Mouse (Mus musculus) CH12.LX (cell line): ENCODE data around the gene Milr1. TPM values are rescaled to one million over a fixed set of nuclear protein-coding genes. Genes with fewer than 3 reads are reported as not detected.

Experiments used
- DNase-seq: peaks from one replicate; pipeline ENCODE4 v3.0.0-alpha.2; 2013; ENCODE audit errors: extremely low read depth
- H3K27ac ChIP-seq: 2 replicates; pipeline ENCODE4 v1.5.1; 2012; ENCODE audit warnings: low read depth, mild to moderate bottlenecking, control low read depth, moderate library complexity; ENCODE audit not compliant: insufficient read depth
- H3K27me3 ChIP-seq: replicated peaks from 2 replicates; pipeline ENCODE3; 2012; ENCODE audit warnings: inconsistent platforms
- H3K36me3 ChIP-seq, 2 experiments: replicated peaks in 1 of 2; 2 replicates each; pipeline versions ENCODE3 to v1.6.1; 2012; ENCODE audit warnings: inconsistent platforms in 1 of 2, low read length in 1 of 2, mild to moderate bottlenecking in 1 of 2, mixed read lengths in 1 of 2, moderate library complexity in 1 of 2; ENCODE audit not compliant: control insufficient read depth in 1 of 2, insufficient read depth in 1 of 2
- H3K4me1 ChIP-seq, 2 experiments: 2 replicates each; pipeline ENCODE4 v1.6.1; 2012; ENCODE audit warnings: inconsistent platforms in 1 of 2, moderate library complexity in 1 of 2; ENCODE audit not compliant: insufficient read depth in 2 of 2, control insufficient read depth in 1 of 2
- H3K4me2 ChIP-seq: 2 replicates; pipeline ENCODE4 v1.6.1; 2012; ENCODE audit warnings: low read depth, mild to moderate bottlenecking, control low read depth; ENCODE audit not compliant: poor library complexity, insufficient read depth, severe bottlenecking
- H3K4me3 ChIP-seq, 3 experiments: fragments of 150-350 bp in 1 of 3; sonication (generic) in 1 of 3; replicated peaks in 1 of 3; 2 replicates each; pipeline versions ENCODE3 to v1.5.1; 2011 to 2012; ENCODE audit warnings: low read depth in 2 of 3, low read length in 2 of 3, mild to moderate bottlenecking in 2 of 3, moderate library complexity in 2 of 3, control low read depth in 1 of 3, improper control_type of control experiment in 1 of 3, inconsistent platforms in 1 of 3, mixed read lengths in 1 of 3; ENCODE audit not compliant: poor library complexity in 1 of 3
- H3K79me2 ChIP-seq: replicated peaks from 2 replicates; pipeline ENCODE4 v1.6.1; 2012; ENCODE audit warnings: mild to moderate bottlenecking, moderate library complexity; ENCODE audit not compliant: control insufficient read depth, poor library complexity, insufficient read depth, severe bottlenecking; ENCODE audit errors: extremely low read depth
- H3K9ac ChIP-seq: 2 replicates; pipeline ENCODE4 v1.6.1; 2012; ENCODE audit warnings: low read depth, mild to moderate bottlenecking, control low read depth, moderate library complexity; ENCODE audit not compliant: insufficient read depth
- H3K9me3 ChIP-seq: replicated peaks from 2 replicates; pipeline ENCODE3; 2012; ENCODE audit warnings: low read length, inconsistent platforms, mixed read lengths
- BHLHE40 ChIP-seq: IDR thresholded peaks from 2 replicates; pipeline ENCODE4 v1.6.1; 2011; ENCODE audit warnings: mild to moderate bottlenecking, low read depth, low read length, improper control_type of control experiment
- CHD2 ChIP-seq: IDR thresholded peaks from 2 replicates; pipeline ENCODE4 v1.6.1; 2011; ENCODE audit warnings: low read length, improper control_type of control experiment
- CTCF ChIP-seq, 2 experiments: IDR thresholded peaks in 1 of 2; conservative IDR thresholded peaks in 1 of 2; 2 replicates each; pipeline ENCODE4 v1.5.1; 2011 to 2012; ENCODE audit warnings: low read depth in 2 of 2, low read length in 2 of 2, improper control_type of control experiment in 1 of 2, inconsistent platforms in 1 of 2, mild to moderate bottlenecking in 1 of 2, moderate library complexity in 1 of 2
- E2F4 ChIP-seq: IDR thresholded peaks from 2 replicates; pipeline ENCODE4 v1.6.1; 2011; ENCODE audit warnings: low read depth, low read length, improper control_type of control experiment; ENCODE audit not compliant: insufficient replicate concordance
- ELF1 ChIP-seq: IDR thresholded peaks from 2 replicates; pipeline ENCODE4 v1.6.1; 2014; ENCODE audit warnings: low read depth, mild to moderate bottlenecking, inconsistent platforms, low read length, improper control_type of control experiment
- EP300 ChIP-seq: IDR thresholded peaks from 2 replicates; pipeline ENCODE4 v1.6.1; 2011; ENCODE audit warnings: low read length, improper control_type of control experiment
- ETS1 ChIP-seq: conservative IDR thresholded peaks from 2 replicates; pipeline ENCODE4 v1.6.1; 2012; ENCODE audit warnings: low read depth, mild to moderate bottlenecking, inconsistent platforms, low read length, improper control_type of control experiment, moderate library complexity
- HCFC1 ChIP-seq: IDR thresholded peaks from 2 replicates; pipeline ENCODE4 v1.6.1; 2012; ENCODE audit warnings: low read depth, mild to moderate bottlenecking, inconsistent platforms, low read length, improper control_type of control experiment
- JUND ChIP-seq: conservative IDR thresholded peaks from 2 replicates; pipeline ENCODE4 v1.6.1; 2011; ENCODE audit warnings: low read depth, low read length, improper control_type of control experiment
- KAT2A ChIP-seq: IDR thresholded peaks from 2 replicates; pipeline ENCODE4 v1.6.1; 2012; ENCODE audit warnings: low read length, improper control_type of control experiment, inconsistent platforms; ENCODE audit not compliant: insufficient replicate concordance
- MAFK ChIP-seq: IDR thresholded peaks from 2 replicates; pipeline ENCODE4 v1.6.1; 2011; ENCODE audit warnings: low read length, improper control_type of control experiment; ENCODE audit not compliant: insufficient replicate concordance
- MAZ ChIP-seq: IDR thresholded peaks from 2 replicates; pipeline ENCODE4 v1.6.1; 2012; ENCODE audit warnings: low read depth, mild to moderate bottlenecking, inconsistent platforms, low read length, improper control_type of control experiment, moderate library complexity
- MEF2A ChIP-seq: IDR thresholded peaks from 2 replicates; pipeline ENCODE4 v1.6.1; 2014; ENCODE audit warnings: low read depth, mild to moderate bottlenecking, inconsistent platforms, low read length, improper control_type of control experiment, borderline replicate concordance
- MXI1 ChIP-seq: IDR thresholded peaks from 2 replicates; pipeline ENCODE4 v1.6.1; 2011; ENCODE audit warnings: mild to moderate bottlenecking, low read depth, low read length, improper control_type of control experiment
- MYC ChIP-seq: IDR thresholded peaks from 2 replicates; pipeline ENCODE4 v1.6.1; 2011; ENCODE audit warnings: low read depth, mild to moderate bottlenecking, improper control_type of control experiment, low read length
- NRF1 ChIP-seq: IDR thresholded peaks from 2 replicates; pipeline ENCODE4 v1.6.1; 2014; ENCODE audit warnings: low read depth, mild to moderate bottlenecking, inconsistent platforms, low read length, improper control_type of control experiment, moderate library complexity
- PAX5 ChIP-seq: IDR thresholded peaks from 2 replicates; pipeline ENCODE4 v1.6.1; 2012; ENCODE audit warnings: low read length, inconsistent platforms, mixed read lengths
- RAD21 ChIP-seq: IDR thresholded peaks from 2 replicates; pipeline ENCODE4 v1.6.1; 2011; ENCODE audit warnings: low read depth, mild to moderate bottlenecking, low read length, improper control_type of control experiment, moderate library complexity
- SMC3 ChIP-seq: IDR thresholded peaks from 2 replicates; pipeline ENCODE4 v1.6.1; 2011; ENCODE audit warnings: low read depth, low read length, improper control_type of control experiment
- TBP ChIP-seq: conservative IDR thresholded peaks from 2 replicates; pipeline ENCODE4 v1.6.1; 2011; ENCODE audit warnings: low read depth, low read length, improper control_type of control experiment
- TCF12 ChIP-seq: IDR thresholded peaks from 2 replicates; pipeline ENCODE4 v1.6.1; 2014; ENCODE audit warnings: low read depth, mild to moderate bottlenecking, inconsistent platforms, low read length, improper control_type of control experiment
- UBTF ChIP-seq: IDR thresholded peaks from 2 replicates; pipeline ENCODE4 v1.6.1; 2012; ENCODE audit warnings: low read depth, mild to moderate bottlenecking, inconsistent platforms, low read length, improper control_type of control experiment, moderate library complexity
- USF1 ChIP-seq: IDR thresholded peaks from 2 replicates; pipeline ENCODE4 v1.6.1; 2014; ENCODE audit warnings: low read depth, mild to moderate bottlenecking, inconsistent platforms, low read length, improper control_type of control experiment
- ZC3H11A ChIP-seq: IDR thresholded peaks from 2 replicates; pipeline ENCODE4 v1.6.1; 2012; ENCODE audit warnings: low read depth, mild to moderate bottlenecking, inconsistent platforms, low read length, improper control_type of control experiment
- ZKSCAN1 ChIP-seq: IDR thresholded peaks from 2 replicates; pipeline ENCODE4 v1.6.1; 2012; ENCODE audit warnings: low read depth, inconsistent platforms, low read length, improper control_type of control experiment, borderline replicate concordance
- ZMIZ1 ChIP-seq: IDR thresholded peaks from 2 replicates; pipeline ENCODE4 v1.6.1; 2012; ENCODE audit warnings: low read depth, mild to moderate bottlenecking, inconsistent platforms, low read length, improper control_type of control experiment
- ZNF384 ChIP-seq: IDR thresholded peaks from 2 replicates; pipeline ENCODE4 v1.6.1; 2012; ENCODE audit warnings: low read depth, low read length, improper control_type of control experiment, inconsistent platforms
- dilution Hi-C: fragments of 300-500 bp; cut with MboI; formaldehyde crosslinking; loops from 2 replicates; pipeline ENCODE4 v1.14.3; 2020; ENCODE audit warnings: low sequenced_read_pairs; ENCODE audit not compliant: extremely low pct_unique_long_range_greater_than_20kb, extremely low pct_ligation_motif_present
- in situ Hi-C: fragments of 300-500 bp; cut with MboI; formaldehyde crosslinking; loops from 3 replicates; pipeline ENCODE4 v1.14.3; 2019; ENCODE audit warnings: low sequenced_read_pairs, low pct_ligation_motif_present, low pct_unique_long_range_greater_than_20kb, mixed read lengths
- polyA plus RNA-seq: library from polyadenylated mRNA; unstranded; fragments of >175 nt; gene quantifications from 2 replicates; pipeline ENCODE4 v1.2.1, GENCODE M21; 2012; ENCODE audit warnings: low read depth; ENCODE audit not compliant: insufficient read length
- total RNA-seq, 2 experiments: library from RNA; depleted of rRNA; stranded (reverse); fragments of 300-350 nt in 1 of 2; fragments of >200 nt in 1 of 2; gene quantifications; 2 replicates each; pipeline ENCODE4 v1.2.3; 2012 to 2014

Milr1 gene
- total and polyA plus RNA-seq, 3 experiments = 22.0 to 41.2 (median 35.4) TPM

GRCm38 (mm10) chr11:106707085-106707484 lies 43.9 kb upstream of the Milr1 start:
- Histone ChIP-seq H3K36me3 (peaks cover 0 to 13% of the 10 kb centered on the region in 2 experiments), H3K9me3 (no peaks in the 10 kb centered on the region), H3K27me3 (no peaks in the 10 kb centered on the region), H3K4me3 (no peak overlapping the region), H3K9ac (no peak overlapping the region), H3K4me2 (no peak overlapping the region), H3K79me2 (no peaks in the 10 kb centered on the region), H3K4me1 (peaks cover 14 to 94% of the 10 kb centered on the region in 2 experiments), H3K27ac (peak overlapping the region; percentile 19; the same call in 1 of the 2 replicates)
- in situ Hi-C loops (no loop called here), dilution Hi-C loops (no loop called here)
- DNase-seq = peak; percentile 82
- TF ChIP-seq NRF1 = no peak
- no peak for TF ChIP-seq ZMIZ1
- no peak for TF ChIP-seq KAT2A
- no peak for TF ChIP-seq SMC3
- TF ChIP-seq MEF2A = peak; percentile 66
- peak; percentile 47; the same call in 1 of the 2 replicates for TF ChIP-seq EP300
- peak; percentile 36; the same call in 1 of the 2 replicates for TF ChIP-seq ETS1
- no peak for TF ChIP-seq E2F4
- no peak for TF ChIP-seq BHLHE40
- no peak for TF ChIP-seq MYC
- no peak for TF ChIP-seq HCFC1
- no peak for TF ChIP-seq UBTF
- TF ChIP-seq MXI1 = no peak
- TF ChIP-seq JUND = no peak
- no peak for TF ChIP-seq ELF1
- no peak for TF ChIP-seq ZKSCAN1
- TF ChIP-seq MAFK = no peak
- TF ChIP-seq TCF12 = peak; percentile 50; the same call in 1 of the 2 replicates
- TF ChIP-seq CTCF (conservative IDR thresholded peaks at IDR 0.05 in 1 of 2, IDR thresholded peaks at IDR 0.05 in 1 of 2; ENCODE audit: low read depth in 2 of 2, low read length in 2 of 2) = no peak
- TF ChIP-seq USF1 = no peak
- no peak for TF ChIP-seq MAZ
- no peak for TF ChIP-seq TBP
- no peak for TF ChIP-seq ZNF384
- no peak; the same call in 1 of the 2 replicates for TF ChIP-seq RAD21
- TF ChIP-seq PAX5 = no peak
- no peak for TF ChIP-seq CHD2
- TF ChIP-seq ZC3H11A = no peak
